Mouse (Mus musculus) telencephalon, adult 2 months (tissue): ENCODE data around the gene Smpd3.

Experiments
- DNase-seq: peaks from one replicate; pipeline ENCODE4 v3.0.0-alpha.2; 2011; ENCODE audit warnings: low read depth, low spot score

Gene Smpd3

DNA sequence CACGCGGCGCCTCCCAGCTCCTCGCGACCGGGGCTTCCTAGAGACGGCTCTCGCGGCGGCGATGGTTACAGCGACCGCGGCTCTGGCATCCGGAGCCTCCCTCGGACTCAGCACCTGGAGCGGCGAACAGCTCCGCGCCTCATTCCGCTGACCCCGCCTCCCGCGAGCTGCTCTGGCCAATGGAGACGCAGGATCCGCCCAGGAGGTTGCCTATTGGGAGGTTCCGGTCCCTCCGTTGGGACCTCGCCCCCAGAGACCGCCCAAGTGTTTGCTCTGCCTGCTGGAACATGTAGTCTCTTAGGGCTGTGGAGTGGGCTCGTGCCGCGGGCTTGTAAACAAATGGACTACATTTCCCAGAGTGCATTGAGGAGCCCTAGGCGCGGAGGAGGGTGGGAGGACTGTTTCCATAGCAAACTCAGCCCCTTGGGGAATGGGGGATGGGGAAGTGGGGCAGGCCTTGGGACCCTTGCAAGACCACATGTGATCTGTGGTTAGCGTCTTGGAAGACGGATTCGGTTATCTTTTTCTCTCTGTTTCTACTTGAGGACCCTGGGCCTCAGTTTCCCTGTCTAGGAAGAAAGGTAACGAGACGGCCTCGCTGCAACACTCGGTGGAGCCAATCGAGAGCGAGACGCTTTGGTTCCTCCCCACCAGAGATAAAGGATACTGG lies at the start of gene Smpd3:
Gene Smpd3 (minus strand): TSS at position 137 of the 670 bp plus-strand sequence.
- peak; percentile 99 for DNase-seq

DNA sequence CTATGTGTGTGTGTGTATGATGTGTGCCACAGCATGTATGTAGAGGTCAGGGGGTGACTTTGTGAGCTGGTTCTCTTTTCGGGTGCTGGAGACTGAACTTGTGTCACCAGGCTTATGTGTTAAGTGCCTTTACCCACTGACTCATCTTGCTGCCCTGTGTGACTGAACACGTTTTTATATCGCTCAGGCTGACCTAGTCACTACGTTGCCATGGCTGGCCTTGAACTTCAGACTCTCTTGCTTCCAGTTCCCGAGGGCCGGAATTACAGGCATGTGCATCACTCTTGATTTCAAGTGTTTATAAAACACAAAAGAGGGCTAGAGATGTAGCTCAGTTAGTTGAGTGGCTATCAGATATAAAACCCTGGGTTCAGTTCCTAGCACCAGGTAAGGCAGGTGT lies 43.2 kb upstream of the Smpd3 start:
- no peak for DNase-seq

DNA sequence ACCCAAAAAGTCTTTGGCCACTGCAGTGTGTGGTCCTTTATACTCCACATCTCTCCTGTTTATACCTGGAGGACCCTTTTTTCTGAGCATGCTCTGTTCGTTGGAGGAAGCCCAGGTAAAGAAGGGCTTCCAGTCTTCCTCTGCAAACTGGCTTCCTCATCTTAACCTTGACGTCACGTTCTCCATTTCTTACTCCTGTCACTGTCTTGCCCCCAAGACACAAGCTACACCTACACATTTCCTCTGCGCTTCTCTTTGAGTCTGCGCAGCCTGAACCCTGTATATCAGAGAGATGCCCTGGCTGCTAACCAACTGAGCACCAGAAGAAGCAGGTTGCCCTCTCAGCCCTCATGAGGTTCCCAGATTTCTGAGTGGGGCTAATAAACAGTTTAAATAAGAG lies 41.6 kb upstream of the Smpd3 start:
- DNase-seq, result no peak

DNA sequence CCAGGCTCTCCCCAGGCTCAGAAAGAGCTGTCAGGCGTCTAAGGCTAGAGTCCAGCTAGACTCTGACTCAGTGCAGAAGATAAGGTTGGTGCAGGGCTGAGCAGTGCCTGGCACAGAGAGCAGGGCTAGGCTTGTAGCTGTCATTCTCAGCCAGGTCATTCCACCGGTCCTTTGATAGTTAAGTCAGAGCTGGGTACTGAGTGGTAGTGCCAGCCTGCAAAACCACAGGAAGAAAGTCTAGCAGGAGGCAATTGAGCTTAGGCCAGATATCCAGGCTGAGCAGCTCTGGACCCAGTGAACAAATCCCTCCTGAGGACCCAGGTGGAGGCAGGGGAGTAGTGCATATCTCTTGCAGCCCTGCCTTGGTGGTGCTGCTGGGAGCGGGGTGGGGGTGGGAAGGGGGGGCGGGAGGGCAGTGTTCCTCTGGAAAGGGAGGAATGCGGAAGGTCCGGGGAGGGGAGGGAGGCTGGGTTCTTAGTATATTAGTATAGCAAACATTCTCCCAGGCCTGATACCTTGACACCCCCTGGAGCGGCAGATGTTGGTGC lies 40.8 kb upstream of the Smpd3 start:
- DNase-seq, result no peak

DNA sequence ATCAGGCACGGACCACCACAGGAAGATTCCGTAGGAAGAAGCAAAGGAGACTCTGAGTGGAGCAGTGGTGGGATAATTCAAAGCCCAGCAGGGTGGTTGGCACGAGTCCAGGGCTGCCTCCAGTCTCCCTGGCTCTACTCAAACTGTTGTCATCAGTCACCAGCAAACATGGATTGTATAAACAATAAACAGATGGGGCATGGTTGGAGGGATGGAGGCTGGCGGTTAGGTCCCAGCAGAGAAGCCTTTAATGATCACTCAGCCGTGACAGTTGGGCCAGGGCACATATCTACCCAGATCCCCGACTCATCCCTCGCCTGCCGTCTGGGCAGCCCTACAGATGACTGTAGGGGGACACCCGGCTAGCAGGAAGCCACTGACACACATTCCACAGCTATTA lies 39.1 kb upstream of the Smpd3 start:
- no peak for DNase-seq

DNA sequence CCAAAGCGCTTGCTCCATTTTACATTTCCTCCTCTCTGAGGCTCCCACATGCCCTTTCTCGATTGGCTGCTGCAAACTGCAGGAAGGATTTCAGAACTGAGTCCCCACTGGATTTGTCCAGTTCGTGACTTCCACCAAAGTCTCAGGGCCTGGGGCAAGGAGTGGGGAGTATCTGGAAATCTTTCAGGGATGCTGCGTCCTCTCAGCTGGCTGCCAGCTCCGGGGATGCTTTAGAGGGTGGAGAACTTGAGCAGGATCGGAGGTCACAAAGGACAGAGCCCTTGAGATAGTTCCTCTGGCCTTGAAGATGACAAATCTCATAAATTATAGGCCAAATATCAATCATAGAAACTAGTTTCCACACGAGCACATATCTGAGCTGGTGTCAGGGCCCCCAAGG lies 38.2 kb upstream of the Smpd3 start:
- no peak for DNase-seq

DNA sequence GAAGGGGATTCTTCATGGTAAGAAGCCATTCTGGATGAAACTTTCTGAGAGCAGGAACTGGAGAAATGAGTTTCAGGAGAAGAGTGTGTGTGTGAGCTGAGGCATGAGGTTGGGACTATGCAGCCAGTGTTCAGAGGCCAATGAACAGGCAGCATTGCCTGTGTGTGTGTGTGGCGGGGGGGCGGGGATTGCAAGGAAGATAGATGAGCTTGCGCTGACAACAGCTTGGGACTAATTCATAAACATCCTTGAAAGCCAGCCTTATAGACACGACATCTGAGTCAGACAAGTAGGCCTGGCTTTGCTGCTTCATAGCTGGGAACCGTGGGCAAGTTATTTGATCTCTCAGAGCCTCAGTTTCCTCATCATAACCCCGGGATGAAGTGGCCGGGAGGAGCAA lies 31.3 kb upstream of the Smpd3 start:
- DNase-seq, result no peak

DNA sequence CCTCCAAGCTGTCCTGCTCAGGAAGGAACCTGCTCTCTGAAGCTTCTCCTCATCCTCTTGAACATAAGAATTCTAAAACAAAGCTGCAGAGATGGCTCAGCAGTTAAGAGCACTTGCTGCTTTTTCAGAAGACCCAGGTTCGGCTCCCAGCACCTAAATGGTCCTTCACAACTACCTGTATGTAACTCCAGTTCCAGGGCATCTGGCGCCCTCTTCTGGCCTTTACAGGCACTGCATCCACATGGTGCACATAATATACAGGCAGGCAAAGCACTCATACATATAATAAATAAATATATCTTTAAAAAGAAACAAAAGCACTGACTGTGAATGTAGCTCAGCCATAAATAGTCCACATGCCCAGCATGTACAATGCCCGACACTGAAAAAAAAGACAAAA lies 30.7 kb upstream of the Smpd3 start:
- no peak for DNase-seq

DNA sequence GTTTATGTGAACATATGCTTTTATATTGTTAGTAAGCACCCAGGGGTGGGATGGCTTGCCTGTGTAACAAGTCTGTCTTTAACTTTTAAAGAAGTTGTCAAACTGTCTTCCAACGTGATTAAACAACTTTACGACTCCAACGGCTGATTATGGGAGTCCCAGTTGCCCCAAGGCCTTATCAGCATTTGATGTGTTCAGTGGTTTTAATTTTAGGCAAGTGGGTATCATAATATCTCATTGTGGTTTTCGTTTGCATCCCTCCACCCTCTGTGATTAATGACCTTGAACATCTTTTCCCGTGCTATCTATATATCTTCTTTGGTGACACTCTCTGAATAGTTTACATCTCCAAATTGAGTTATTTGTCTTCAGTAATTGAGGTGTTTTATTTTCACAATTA lies 27.0 kb upstream of the Smpd3 start:
- no peak for DNase-seq

DNA sequence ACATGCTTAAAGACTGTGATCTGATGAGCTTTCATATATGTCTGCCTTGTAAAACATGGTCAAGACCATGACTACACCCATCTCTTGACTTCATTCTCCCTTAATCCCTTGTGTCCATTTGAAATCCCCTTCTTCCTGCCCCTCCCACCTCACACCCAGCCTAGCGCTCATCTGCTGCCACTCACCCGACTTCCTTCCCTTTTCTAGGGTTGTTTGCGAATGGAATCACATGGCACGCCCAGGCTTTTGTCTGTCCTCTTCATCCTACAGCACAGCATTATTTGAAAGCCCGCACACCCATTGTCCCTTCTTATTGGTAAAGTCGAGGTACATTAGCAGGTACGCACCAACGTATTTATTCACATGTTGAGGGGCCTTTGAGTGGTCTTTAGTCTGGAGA lies 26.5 kb upstream of the Smpd3 start:
- DNase-seq, result no peak

DNA sequence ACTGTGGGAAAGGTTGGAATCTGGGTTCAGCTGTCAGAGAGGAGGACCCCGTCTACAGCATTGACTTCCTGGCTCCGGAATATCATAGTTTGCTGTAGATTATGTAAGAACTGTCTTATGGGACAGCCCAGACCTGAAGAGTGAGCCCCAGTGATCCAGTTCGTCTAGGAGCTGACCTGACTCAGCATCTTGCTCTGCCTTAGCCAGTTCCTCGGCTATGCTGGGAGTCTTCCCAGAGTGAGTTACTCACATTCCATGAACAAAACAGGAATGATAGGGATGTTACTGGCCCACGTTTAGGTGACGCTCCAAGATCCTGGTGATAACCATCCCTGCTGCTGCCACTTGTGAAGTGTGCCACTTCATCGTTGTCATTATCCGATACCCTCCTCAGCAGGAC lies 25.5 kb upstream of the Smpd3 start:
- no peak for DNase-seq

DNA sequence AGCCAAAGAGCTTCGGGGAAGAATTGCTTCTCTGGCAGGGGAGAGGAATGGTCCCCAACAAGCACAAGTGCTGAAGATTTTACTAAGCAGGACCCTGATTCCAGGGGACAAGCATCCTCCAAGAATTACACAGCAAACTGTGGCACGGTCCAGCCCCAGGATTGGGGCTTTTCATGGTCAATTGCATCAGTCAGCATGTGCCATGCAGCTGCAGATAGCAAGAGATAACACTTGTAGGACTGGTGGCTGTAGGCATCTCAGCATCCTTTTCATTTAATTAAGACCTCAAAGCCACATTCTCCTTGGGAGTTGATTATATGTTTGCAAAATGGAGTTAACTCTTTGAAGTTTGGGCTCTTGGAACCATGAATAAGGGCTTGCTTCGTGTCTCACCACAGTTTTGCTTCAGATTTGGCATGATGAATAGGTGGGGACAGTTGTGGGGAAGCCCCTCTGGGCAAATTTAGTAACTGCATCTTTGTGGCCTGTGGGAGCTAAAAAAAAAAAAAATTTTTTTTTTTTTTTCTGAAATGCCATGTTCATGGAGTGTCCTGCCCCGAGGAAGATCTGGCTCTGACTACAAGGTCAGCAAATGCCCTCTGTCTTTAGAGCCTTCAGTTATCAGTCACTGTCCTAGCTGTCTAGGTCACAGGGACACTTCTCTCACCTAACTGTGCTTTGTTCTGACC lies 22.0 kb upstream of the Smpd3 start:
- no peak for DNase-seq

DNA sequence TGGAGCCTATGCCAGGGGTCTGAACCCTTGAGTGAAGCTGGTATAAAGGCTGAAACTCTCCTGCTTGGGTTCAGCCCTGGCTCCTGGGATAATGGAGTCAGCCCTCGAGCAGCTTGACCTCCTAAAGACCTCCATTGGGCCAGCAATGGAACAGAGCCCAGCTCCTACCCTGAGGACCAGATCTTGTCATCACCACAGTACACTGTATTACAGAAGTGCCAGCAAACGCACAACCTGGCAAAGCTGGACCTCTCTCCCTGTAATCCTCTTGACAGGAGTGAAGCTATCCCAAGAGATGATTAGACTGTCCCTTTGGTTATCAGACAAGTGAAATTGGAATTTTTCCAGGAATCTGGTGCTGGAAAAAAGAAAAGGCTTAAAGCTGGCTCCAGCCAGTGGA lies 13.3 kb upstream of the Smpd3 start:
- DNase-seq, result no peak

DNA sequence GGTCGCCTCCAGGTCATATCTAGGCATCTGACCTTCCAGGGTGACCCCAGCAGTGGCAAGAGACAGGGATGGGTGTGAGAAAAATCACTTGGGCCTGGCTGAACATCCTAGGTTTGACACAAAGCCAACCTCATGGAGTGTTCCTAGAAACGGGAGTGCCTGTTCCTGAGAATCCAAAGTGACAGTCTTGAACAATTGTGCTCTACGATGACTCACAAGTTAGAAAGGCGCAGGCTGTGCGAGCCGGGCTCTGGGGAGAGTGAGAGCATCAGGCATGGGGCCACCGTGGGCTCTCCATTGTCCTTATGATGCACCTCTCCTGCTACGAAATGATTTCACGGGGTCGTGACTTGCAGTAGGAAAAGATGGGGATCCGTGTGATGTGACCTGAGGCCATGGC lies 11.6 kb upstream of the Smpd3 start:
- DNase-seq, result no peak

DNA sequence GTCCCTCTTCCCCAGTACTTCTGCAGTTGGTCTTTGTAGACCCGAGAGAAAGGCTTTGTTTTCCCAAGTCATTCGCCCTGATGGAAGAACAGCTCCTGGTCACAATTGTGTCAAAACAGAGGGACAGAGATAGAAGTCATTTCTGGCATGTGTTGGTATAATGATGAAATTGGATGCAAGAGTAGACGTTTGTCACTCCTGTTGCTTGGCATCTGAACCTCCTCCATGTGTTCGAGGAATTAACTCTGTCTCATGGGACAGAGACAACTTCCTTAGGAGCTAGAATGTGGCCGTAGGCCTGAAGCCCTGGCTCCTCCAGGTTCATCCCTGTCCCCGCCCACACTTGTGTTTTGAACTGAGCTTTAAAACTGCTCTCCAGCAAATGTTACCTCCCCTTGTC lies 8.3 kb upstream of the Smpd3 start:
- no peak for DNase-seq

DNA sequence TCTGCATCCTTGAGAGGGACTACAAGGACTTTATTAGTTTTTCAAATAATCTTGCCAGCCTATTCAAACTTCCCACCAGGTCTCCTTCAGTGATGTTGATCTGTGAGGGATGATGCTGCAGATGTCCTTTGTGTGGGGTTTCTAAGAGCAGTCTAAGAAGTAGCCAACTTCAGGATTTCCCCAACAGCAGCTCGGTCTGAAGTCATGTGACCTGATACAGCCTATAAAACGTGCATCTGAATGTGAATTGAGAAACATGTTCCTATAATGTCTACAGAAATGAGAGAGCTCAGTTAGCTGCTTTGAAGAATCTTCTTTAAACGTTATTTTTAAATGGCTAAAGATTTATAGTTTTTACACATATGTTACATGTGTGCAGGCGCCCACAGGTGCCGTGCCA lies 5.7 kb upstream of the Smpd3 start:
- no peak for DNase-seq

DNA sequence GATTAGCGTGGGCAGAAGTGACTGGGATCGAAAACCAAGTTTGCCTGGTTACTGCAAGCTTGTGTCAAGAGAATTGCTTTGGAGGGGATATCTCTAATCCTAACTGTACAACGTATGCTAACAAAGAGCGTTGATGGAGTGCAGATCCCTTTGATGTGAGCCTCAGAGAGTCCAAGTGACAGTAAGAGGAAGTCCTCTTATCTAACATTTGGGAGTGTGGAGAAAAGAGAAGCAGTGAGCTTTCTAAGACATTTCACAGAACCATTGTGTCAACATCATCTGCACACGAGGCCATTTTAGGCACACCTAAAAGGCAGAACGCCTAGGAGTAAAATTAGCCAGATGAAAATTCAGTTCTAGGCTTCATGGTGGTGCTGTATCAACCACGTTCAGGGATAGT lies 5.0 kb upstream of the Smpd3 start:
- no peak for DNase-seq

DNA sequence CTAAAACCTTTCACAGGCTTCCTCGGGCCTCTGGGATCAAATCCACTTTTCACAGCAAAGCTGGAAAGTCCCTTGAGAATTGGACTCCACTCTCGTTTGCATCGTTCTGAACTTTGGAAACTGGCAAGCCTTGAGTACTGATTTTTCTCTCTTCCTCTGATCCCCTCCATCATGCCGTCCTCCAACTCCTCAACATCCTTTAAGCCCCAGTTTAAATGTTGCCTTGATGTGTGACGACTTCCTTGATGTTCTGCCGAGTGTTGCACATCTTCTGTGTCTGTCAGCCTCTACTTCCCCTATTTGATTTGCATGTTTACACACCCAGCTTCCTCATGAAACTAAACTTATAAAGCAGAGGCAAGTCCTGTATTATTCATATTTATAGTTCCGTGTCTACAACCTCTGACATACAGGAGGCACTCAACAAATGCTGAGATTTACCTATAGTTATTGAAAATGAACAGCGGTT lies 987 bp upstream of the Smpd3 start:
- no peak for DNase-seq

DNA sequence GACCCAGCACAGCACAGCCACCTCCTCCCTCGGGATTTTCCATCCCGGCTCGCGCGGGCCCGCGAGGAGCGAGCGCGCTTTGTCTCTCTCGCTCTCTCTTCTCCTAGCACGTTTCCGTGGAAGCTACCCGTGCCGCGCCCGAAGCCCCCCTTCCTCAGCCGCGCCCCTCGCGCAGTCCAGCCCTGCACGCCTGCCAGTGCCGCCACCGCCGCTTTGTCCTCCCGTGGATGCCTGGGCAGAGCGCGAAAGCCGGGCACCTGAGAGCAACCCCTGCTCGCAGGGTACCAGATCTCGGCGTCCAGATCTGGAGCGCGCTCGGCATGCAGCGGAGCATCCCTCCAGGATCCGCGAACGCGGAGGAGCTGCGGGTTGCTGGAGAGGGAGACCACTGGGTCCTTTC lies 1.2 kb downstream of the Smpd3 start:
- no peak for DNase-seq

DNA sequence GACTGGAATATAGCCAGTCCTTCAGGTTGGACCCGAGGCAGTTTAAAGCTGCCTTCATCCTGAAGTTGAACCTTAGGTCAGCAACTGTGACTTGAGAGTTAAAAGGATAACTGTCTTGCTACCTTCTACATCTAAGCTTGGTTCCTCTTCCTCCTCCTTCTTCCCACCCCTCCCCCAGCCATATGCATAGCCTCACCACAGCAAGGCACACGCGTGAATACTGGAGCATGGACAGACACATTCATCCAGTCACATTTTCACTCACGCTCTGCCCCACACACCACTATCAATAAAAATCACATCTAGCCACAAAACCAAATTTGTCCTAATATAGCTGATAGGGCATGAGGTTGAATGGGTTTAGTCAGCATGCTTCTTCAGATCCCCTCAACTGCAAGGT lies 1.8 kb downstream of the Smpd3 start:
- DNase-seq, result no peak

DNA sequence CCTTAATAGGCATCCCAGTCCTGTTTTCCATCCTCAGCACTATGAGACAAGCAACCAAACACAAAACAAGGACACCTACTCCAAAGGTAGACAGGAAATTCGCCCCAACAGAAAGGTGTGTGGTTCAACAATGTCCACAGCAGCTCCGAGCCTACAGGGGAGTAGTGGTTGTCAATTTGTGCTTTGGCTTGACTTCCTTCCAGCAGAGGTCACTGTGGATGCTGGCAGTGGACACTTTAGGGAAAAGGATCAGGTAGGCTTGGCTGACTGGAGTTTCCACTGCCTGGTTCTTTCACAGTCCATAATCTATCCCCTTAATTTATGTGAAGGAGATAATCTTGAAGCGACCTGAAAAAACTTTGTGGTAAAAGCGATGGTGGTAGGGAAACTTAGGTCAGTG lies 2.6 kb downstream of the Smpd3 start:
- DNase-seq, result no peak

DNA sequence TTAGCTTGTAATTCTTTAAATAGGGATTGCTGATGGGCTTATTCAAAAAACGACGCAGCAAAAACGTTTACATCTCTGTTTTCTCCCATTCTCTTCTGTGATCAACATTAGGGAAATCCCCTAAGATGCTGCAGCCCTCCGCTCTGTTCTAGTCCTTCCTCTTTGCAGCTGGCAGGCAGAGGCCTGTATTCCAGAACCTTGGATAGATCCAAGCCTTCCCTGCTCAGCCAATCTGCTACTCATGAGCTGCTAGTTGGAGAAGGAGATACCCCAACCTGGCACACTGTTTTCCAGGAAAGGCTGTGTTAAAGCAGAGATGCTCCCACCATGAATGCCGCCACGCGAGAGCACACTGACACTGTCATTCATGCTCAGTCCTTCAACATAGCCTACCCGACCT lies 4.4 kb downstream of the Smpd3 start:
- no peak for DNase-seq

DNA sequence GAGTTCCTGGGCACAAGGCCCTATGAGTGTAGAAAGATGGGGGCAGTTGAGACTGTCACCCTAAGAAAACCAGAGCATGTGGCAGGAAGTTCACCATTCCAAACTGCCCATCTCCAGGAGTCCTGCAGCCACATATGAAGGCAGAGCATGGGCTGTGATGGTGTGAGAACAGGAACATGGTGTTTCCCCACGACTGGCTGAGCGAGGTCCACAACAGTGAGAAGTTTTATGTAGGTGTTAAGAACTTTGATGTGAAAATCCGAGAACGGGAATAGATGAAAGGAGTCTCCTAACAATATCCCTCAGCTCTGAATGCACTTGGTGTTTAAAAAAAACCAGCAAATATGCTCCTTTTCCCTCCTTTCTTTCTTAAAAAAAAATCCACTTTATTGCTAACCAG lies 5.3 kb downstream of the Smpd3 start:
- DNase-seq, result no peak
